Mouse (Mus musculus): ENCODE measurements around the gene Ube2o.

- TF ChIP-seq CTCF (IDR thresholded peaks at IDR 0.05; ENCODE audit: control insufficient read depth, insufficient read depth, low read length): peak; percentile 41; the same call in 1 of the 2 replicates
- no peak for TF ChIP-seq POLR2A (IDR thresholded peaks at IDR 0.05; ENCODE audit: borderline replicate concordance, control insufficient read depth, low read depth, low read length)
These were observed 46.1 kb upstream of the Ube2o start for GRCm38 (mm10) chr11:116627072-116628020.

All from bone marrow, adult 2 months (tissue).